Mouse (Mus musculus): ENCODE measurements around the gene Ifngr2. TPM values are rescaled to one million over a fixed set of nuclear protein-coding genes. Genes with fewer than 3 reads are reported as not detected.

Ifngr2 gene
- total RNA-seq, 2 experiments from 2014 or later: 27.5 to 31.9 TPM

GRCm38 (mm10) chr16:91609501-91610245 lies 62.8 kb downstream of the Ifngr2 start:
- peak; percentile 78 for DNase-seq

- DNase-seq: peak; percentile 45
Observed at GRCm38 (mm10) chr16:91611248-91611647, 64.4 kb downstream of the Ifngr2 start.

GRCm38 (mm10) chr16:91612525-91612924 lies 65.7 kb downstream of the Ifngr2 start:
- no peak for DNase-seq

- no peak for DNase-seq
Observed at GRCm38 (mm10) chr16:91614552-91614951, 67.7 kb downstream of the Ifngr2 start.

Small RNAs within 50 kb of the gene (microRNA-seq; reads per million reads assigned to microRNA genes)
- not detected for gene Mir6367

Other genes starting within 250 kb of the Ifngr2 start
- 10 to 100 TPM; 78.4 TPM for gene Ifnar2, start 174.3 kb upstream of the Ifngr2 start, total RNA-seq (2021)
- not detected for gene Gm21970, start 155.4 kb upstream of the Ifngr2 start, total RNA-seq (2021)
- gene Il10rb, start 140.9 kb upstream of the Ifngr2 start, total RNA-seq (2021): 10 to 100 TPM; 75.4 to 78.8 TPM
- gene Ifnar1, start 61.8 kb upstream of the Ifngr2 start, total RNA-seq (2021): 10 to 100 TPM; 71.2 to 85.3 TPM
- 10 to 100 TPM; 33.8 to 38.3 TPM for gene Tmem50b, start 50.7 kb downstream of the Ifngr2 start, total RNA-seq (2021)
- gene Dnajc28, start 72.0 kb downstream of the Ifngr2 start, total RNA-seq (2021): 10 to 100 TPM; 10.9 to 15.4 TPM
- 10 to 100 TPM; 93.3 to 94.2 TPM for gene Gart, start 99.9 kb downstream of the Ifngr2 start, total RNA-seq (2021)
- 100 to 1,000 TPM; 169 to 238 TPM for gene Son, start 100.4 kb downstream of the Ifngr2 start, total RNA-seq (2021)
- 10 to 100 TPM in 1 of 2 experiments, 1 to 10 TPM in 1; 8.4 to 11.6 TPM for gene Donson, start 141.7 kb downstream of the Ifngr2 start, total RNA-seq (2021)
- gene Cryzl1, start 181.9 kb downstream of the Ifngr2 start, total RNA-seq (2021): 10 to 100 TPM; 35.0 to 47.0 TPM
- gene Itsn1, start 182.2 kb downstream of the Ifngr2 start, total RNA-seq (2021): 10 to 100 TPM; 31.7 to 52.0 TPM